Mouse (Mus musculus) CD4-positive helper T cell, adult 2 months (primary cell): Measurements from ENCODE around the gene Arfgef3.
A peak's percentile ranks its signal among the peaks of the same experiment; 100 is the strongest.
"Not testable (repeated sequence)": the region's sequence is repeated elsewhere in the genome, so short reads cannot be mapped to it uniquely, and the experiment has no call there.

Experiments used
- DNase-seq: peaks from one replicate; pipeline ENCODE4 v3.0.0-alpha.2; 2012; ENCODE audit warnings: low read depth, missing footprints, low spot score

The Arfgef3 gene

GRCm38 (mm10) chr10:18681385-18681954 lies 62.3 kb downstream of the Arfgef3 start:
- DNase-seq = no peak

GRCm38 (mm10) chr10:18680661-18681384 lies 62.9 kb downstream of the Arfgef3 start:
- DNase-seq = no peak

- no peak for DNase-seq
Observed at GRCm38 (mm10) chr10:18678836-18679235, 64.9 kb downstream of the Arfgef3 start.

- DNase-seq = no peak
Observed at GRCm38 (mm10) chr10:18664794-18665193, 79.0 kb downstream of the Arfgef3 start.

GRCm38 (mm10) chr10:18664016-18664415 lies 79.7 kb downstream of the Arfgef3 start:
- DNase-seq = peak; percentile 5

GRCm38 (mm10) chr10:18661606-18662220 lies 82.0 kb downstream of the Arfgef3 start:
- no peak for DNase-seq

GRCm38 (mm10) chr10:18660998-18661397 lies 82.8 kb downstream of the Arfgef3 start:
- DNase-seq = no peak

GRCm38 (mm10) chr10:18657588-18657987 lies 86.2 kb downstream of the Arfgef3 start:
- no peak for DNase-seq

GRCm38 (mm10) chr10:18647069-18647468 lies 96.7 kb downstream of the Arfgef3 start:
- no peak for DNase-seq

- no peak for DNase-seq
Observed at GRCm38 (mm10) chr10:18646035-18646434, 97.7 kb downstream of the Arfgef3 start.

GRCm38 (mm10) chr10:18644346-18644745 lies 99.4 kb downstream of the Arfgef3 start:
- no peak for DNase-seq

GRCm38 (mm10) chr10:18643506-18643905 lies 100.2 kb downstream of the Arfgef3 start:
- DNase-seq = no peak

- DNase-seq = no peak
Observed at GRCm38 (mm10) chr10:18642854-18643253, 100.9 kb downstream of the Arfgef3 start.

GRCm38 (mm10) chr10:18640596-18640995 lies 103.2 kb downstream of the Arfgef3 start:
- no peak for DNase-seq

GRCm38 (mm10) chr10:18635450-18635849 lies 108.3 kb downstream of the Arfgef3 start:
- no peak for DNase-seq

GRCm38 (mm10) chr10:18634405-18634985 lies 109.3 kb downstream of the Arfgef3 start:
- no peak for DNase-seq

GRCm38 (mm10) chr10:18630498-18630897 lies 113.3 kb downstream of the Arfgef3 start:
- DNase-seq = no peak

- no peak for DNase-seq
Observed at GRCm38 (mm10) chr10:18627530-18627929, 116.2 kb downstream of the Arfgef3 start.

- no peak for DNase-seq
Observed at GRCm38 (mm10) chr10:18612796-18613195, 131.0 kb downstream of the Arfgef3 start.

- not testable (repeated sequence) for DNase-seq
Observed at GRCm38 (mm10) chr10:18604827-18605535, 138.8 kb downstream of the Arfgef3 start.

- DNase-seq = peak; percentile 34
Observed at GRCm38 (mm10) chr10:18602030-18602429, 141.7 kb downstream of the Arfgef3 start.

- DNase-seq = no peak
Observed at GRCm38 (mm10) chr10:18597601-18598000, 146.1 kb downstream of the Arfgef3 start.
